Comparison of ENCODE assay signal across 20 mouse cellular contexts in genomic region chr12:108510571-108510970, GRCm38 (mm10). TPM values are rescaled to one million over a fixed set of nuclear protein-coding genes. Genes with fewer than 3 reads are reported as not detected.
DNase-seq lines count a peak whose midpoint lies in the region; ATAC-seq and TF ChIP-seq lines count a peak whose summit lies in the region.
"Had no signal": no experiment of that assay in that cellular context is flagged by ENCODE, and none has a peak within 500 bp of the region (broad histone marks: within the 10 kb centered on the region; RNA-seq: fewer than 3 reads in every experiment).

No protein-coding gene starts in this region.

- no peak overlapping the region for H3K27ac ChIP-seq in forebrain, embryonic 11.5 days (ENCODE audit: low read depth, low read length)
- no peak overlapping the region for H3K27ac ChIP-seq in forebrain, embryonic 12.5 days
- peak overlapping the region; percentile 79 for H3K27ac ChIP-seq in layer of hippocampus, adult 2 months
- no peak overlapping the region for H3K27ac ChIP-seq in hindbrain, embryonic 11.5 days (ENCODE audit: low read depth, low read length)
- H3K27ac ChIP-seq: forebrain, embryonic 10.5 days; gastrocnemius, adult 2 months; heart, embryonic 15.5 days; hindbrain, embryonic 10.5 days; hindbrain, embryonic 14.5 days; hindbrain, postnatal 0 days had no signal

- no peaks in the 10 kb centered on the region for H3K9me3 ChIP-seq in forebrain, embryonic 11.5 days (ENCODE audit: control insufficient read depth, low read length)
- H3K9me3 ChIP-seq in forebrain, embryonic 12.5 days, result no peaks in the 10 kb centered on the region
- H3K9me3 ChIP-seq in hindbrain, embryonic 11.5 days (ENCODE audit: control insufficient read depth, low read length), result no peaks in the 10 kb centered on the region
- H3K9me3 ChIP-seq: forebrain, embryonic 10.5 days; heart, embryonic 12.5 days; heart, embryonic 15.5 days; hindbrain, embryonic 10.5 days had no signal

- no peaks in the 10 kb centered on the region for H3K27me3 ChIP-seq in forebrain, embryonic 11.5 days (ENCODE audit: control insufficient read depth, insufficient read depth, low read length)
- no peaks in the 10 kb centered on the region for H3K27me3 ChIP-seq in forebrain, embryonic 12.5 days
- H3K27me3 ChIP-seq in hindbrain, embryonic 11.5 days (ENCODE audit: control insufficient read depth, insufficient read depth, low read length), result no peaks in the 10 kb centered on the region
- H3K27me3 ChIP-seq: heart, embryonic 12.5 days; heart, embryonic 15.5 days had no signal

- H3K4me2 ChIP-seq in forebrain, embryonic 11.5 days (ENCODE audit: low read depth, low read length, severe bottlenecking), result no peak overlapping the region
- no peak overlapping the region for H3K4me2 ChIP-seq in forebrain, embryonic 12.5 days
- H3K4me2 ChIP-seq in hindbrain, embryonic 11.5 days (replicated peaks; ENCODE audit: low read depth, low read length), result no peak overlapping the region
- H3K4me2 ChIP-seq: heart, embryonic 12.5 days; heart, embryonic 15.5 days; hindbrain, embryonic 14.5 days had no signal

- H3K36me3 ChIP-seq in forebrain, embryonic 11.5 days (ENCODE audit: control insufficient read depth, insufficient read depth, low read length), result no peaks in the 10 kb centered on the region; the same call in 1 of the 2 replicates
- H3K36me3 ChIP-seq in forebrain, embryonic 12.5 days (replicated peaks), result peaks cover 36% of the 10 kb centered on the region
- H3K36me3 ChIP-seq in hindbrain, embryonic 11.5 days (ENCODE audit: control insufficient read depth, insufficient read depth, low read length), result 0 out of 2 replicates have a peak, but pooled peaks cover 2% of the 10 kb centered on the region

- DNase-seq in forebrain, embryonic 11.5 days (ENCODE audit: low spot score), result peak; percentile 30
- DNase-seq in layer of hippocampus, adult 2 months (ENCODE audit: low spot score in 2 of 2), result peak in 1 of 2 experiments; percentile 40
- DNase-seq in layer of hippocampus, adult 9-11 months, result no peak
- DNase-seq in brain, adult 2 months (ENCODE audit: low read depth, low spot score), result peak; percentile 75
- DNase-seq in hindbrain, embryonic 11.5 days (ENCODE audit: low spot score), result no peak
- DNase-seq: adrenal gland, adult 8-10 months; adrenal gland, postnatal 25 days; gastrocnemius, adult 2 months; gastrocnemius, postnatal 14 days had no signal

- 76% methylated on average over 7 of the region's 7 CpGs for WGBS in forebrain, embryonic 11.5 days
- WGBS in forebrain, embryonic 12.5 days, result 78% methylated on average over 7 of the region's 7 CpGs
- WGBS in hindbrain, embryonic 11.5 days, result 77% methylated on average over 7 of the region's 7 CpGs

- H3K4me3 ChIP-seq in forebrain, embryonic 11.5 days (ENCODE audit: low read depth, low read length), result no peak overlapping the region
- H3K4me3 ChIP-seq in forebrain, embryonic 12.5 days (replicated peaks), result no peak overlapping the region
- H3K4me3 ChIP-seq in layer of hippocampus, adult 2 months, result no peak overlapping the region
- no peak overlapping the region for H3K4me3 ChIP-seq in hindbrain, embryonic 11.5 days (ENCODE audit: low read depth, low read length)
- H3K4me3 ChIP-seq: forebrain, embryonic 10.5 days; gastrocnemius, adult 2 months; heart, embryonic 12.5 days; heart, embryonic 15.5 days; hindbrain, embryonic 10.5 days had no signal

- H3K9ac ChIP-seq in forebrain, embryonic 11.5 days (ENCODE audit: low read length), result no peak overlapping the region
- H3K9ac ChIP-seq in forebrain, embryonic 12.5 days, result no peak overlapping the region
- H3K9ac ChIP-seq in hindbrain, embryonic 11.5 days (ENCODE audit: low read depth, low read length), result no peak overlapping the region
- H3K9ac ChIP-seq: heart, embryonic 12.5 days; heart, embryonic 15.5 days; hindbrain, embryonic 14.5 days had no signal

- no peaks in the 10 kb centered on the region for H3K4me1 ChIP-seq in forebrain, embryonic 11.5 days (replicated peaks; ENCODE audit: control insufficient read depth, insufficient read depth, low read length)
- H3K4me1 ChIP-seq in forebrain, embryonic 12.5 days, result no peaks in the 10 kb centered on the region; the same call in 1 of the 2 replicates
- H3K4me1 ChIP-seq in hindbrain, embryonic 11.5 days (replicated peaks; ENCODE audit: control insufficient read depth, insufficient read depth, low read length), result no peaks in the 10 kb centered on the region
- H3K4me1 ChIP-seq: forebrain, embryonic 10.5 days; heart, embryonic 15.5 days had no signal

- no peak for ATAC-seq in forebrain, embryonic 11.5 days (replicated peaks; ENCODE audit: low FRiP score)
- ATAC-seq in forebrain, embryonic 12.5 days (ENCODE audit: low FRiP score), result no peak
- ATAC-seq in hindbrain, embryonic 11.5 days (ENCODE audit: low FRiP score), result no peak
- ATAC-seq: activated CD4-positive, CD25-positive, alpha-beta regulatory T cell, adult 4 months; forebrain, embryonic 16.5 days; hindbrain, postnatal 0 days; inflammation-experienced regulatory T-cells, adult 6 months; intestine, embryonic 16.5 days had no signal

- TF ChIP-seq CTCF in layer of hippocampus, adult 2 months (conservative IDR thresholded peaks at IDR 0.05), result no peak

RNA-seq across cellular contexts. Expression of gene Evl, which starts 43.9 kb away (rescaled TPM):
- 111 and 112 TPM in 2 replicates for polyA plus RNA-seq in forebrain, embryonic 11.5 days (2014; fragmentation: Nextera tagmentation; extraction: Ambion mirVana)
- polyA plus RNA-seq in forebrain, embryonic 12.5 days (2016; fragmentation: Nextera tagmentation; extraction: Ambion mirVana), result 121 and 124 TPM in 2 replicates
- 100 to 1,000 TPM; 194 to 199 TPM for total RNA-seq in layer of hippocampus, adult 2 months (2021)
- 109 and 121 TPM in 2 replicates for polyA plus RNA-seq in hindbrain, embryonic 11.5 days (2014; fragmentation: Nextera tagmentation; extraction: Ambion mirVana)

Comparison
In these comparisons a context has a peak if more than half of its experiments do, and no peak if none do; other contexts are left out.
1. DNase-seq: peak in forebrain, embryonic 11.5 days (single experiment) and brain, adult 2 months (single experiment); none in layer of hippocampus, adult 9-11 months (single experiment) and hindbrain, embryonic 11.5 days (single experiment).